Mouse (Mus musculus) left cerebral cortex, postnatal 4 days (tissue): ENCODE measurements at regions not wholly inside any gene's neighbourhood (a gene's known extent, or its start where the extent isn't known, plus 50 kb on each side); places are given as distances from the start of the nearest gene placed in this dataset.
"Not testable (repeated sequence)": the region's sequence is repeated elsewhere in the genome, so short reads cannot be mapped to it uniquely, and the experiment has no call there.

Source experiments
- DNase-seq: peaks from one replicate; pipeline ENCODE4 v3.0.0-alpha.2; 2022
- intact Hi-C: fragments of 180-260 bp; cut with DNase I; formaldehyde crosslinking; loops from one replicate; pipeline ENCODE4 v1.15.1; 2025

GRCm38 (mm10) chr9:9606322-9606721, 367.4 kb upstream of the Arhgap42 start:
- no peak for DNase-seq
- intact Hi-C loops = no loop called here

GRCm38 (mm10) chr9:9591263-9591662, 352.4 kb upstream of the Arhgap42 start:
- intact Hi-C loops = no loop called here
- no peak for DNase-seq

DNA sequence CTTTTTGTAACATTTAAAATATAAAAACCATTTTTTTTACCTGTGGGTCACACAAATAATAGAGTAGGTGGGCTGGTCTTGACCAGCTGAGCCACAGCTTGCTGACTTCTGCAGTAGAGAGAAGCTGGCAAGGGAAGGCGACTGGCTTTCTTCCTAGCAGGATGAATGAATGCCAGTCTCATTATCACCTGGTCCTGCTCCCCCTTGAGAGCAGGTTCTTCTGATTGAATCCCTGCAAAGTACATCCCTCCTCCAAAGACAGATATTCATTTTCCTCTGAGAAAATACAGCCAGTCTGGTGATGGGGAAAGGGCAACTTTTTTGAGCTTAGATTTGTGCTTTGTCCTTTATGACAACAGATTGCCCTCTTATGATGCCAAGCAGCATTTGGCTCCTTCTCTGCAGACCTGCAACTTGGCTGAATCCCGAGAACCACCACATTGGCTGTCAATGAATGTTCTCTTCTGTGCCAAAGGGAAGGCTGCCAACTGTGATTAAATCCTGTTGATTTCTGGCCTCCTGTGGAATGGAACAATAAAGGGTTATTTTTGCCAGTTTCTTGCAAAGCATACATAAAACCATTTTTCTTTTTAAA, 344.2 kb upstream of the Arhgap42 start:
- intact Hi-C loops = no loop called here
- DNase-seq = peak; percentile 87

GRCm38 (mm10) chr9:9582301-9583010, 343.6 kb upstream of the Arhgap42 start:
- DNase-seq = peak; percentile 55
- intact Hi-C loops = no loop called here

GRCm38 (mm10) chr9:9568040-9568649, 329.2 kb upstream of the Arhgap42 start:
- no peak for DNase-seq
- intact Hi-C loops = no loop called here

DNA sequence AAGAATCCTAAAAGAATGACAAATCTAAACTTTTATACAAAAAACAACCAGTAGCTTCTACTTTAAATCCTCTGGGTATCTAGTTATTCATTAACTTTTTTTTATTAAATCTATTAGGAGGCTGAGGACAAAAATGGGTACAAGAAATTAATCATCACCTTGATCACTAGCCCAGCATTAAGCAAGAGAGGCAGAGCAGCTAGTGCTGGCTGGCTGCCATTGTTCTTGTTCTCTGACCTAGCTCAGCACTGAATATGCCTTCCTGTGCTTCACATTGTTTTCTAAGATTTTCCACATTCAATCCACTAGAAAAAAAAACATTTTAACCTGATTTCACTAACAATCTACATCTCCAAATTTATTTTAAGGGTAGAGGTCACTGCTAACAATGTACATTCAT, 325.6 kb upstream of the Arhgap42 start:
- intact Hi-C loops = no loop called here
- peak; percentile 16 for DNase-seq

GRCm38 (mm10) chr9:9548657-9549056, 309.8 kb upstream of the Arhgap42 start:
- DNase-seq = no peak
- intact Hi-C loops = no loop called here

DNA sequence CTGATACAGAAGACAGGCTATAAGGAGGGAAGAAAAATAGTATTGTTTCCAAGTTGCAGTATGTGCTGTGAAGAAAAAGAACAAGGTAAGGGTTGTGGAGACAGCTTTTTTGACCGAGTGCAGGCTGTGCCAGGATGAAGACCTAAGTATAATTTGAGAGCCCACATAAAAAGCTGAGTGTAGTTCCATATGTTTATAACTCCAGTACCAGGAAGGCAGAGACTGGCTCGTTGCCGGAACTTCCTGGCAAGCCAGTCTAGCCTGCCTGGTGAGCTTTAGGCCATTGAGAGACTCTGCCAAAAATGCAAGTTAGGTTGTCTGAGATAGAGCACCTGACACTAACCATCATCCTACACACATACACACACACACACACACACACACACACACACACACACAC, 308.7 kb upstream of the Arhgap42 start:
- intact Hi-C loops = no loop called here
- DNase-seq = peak; percentile 31

- DNase-seq = no peak
- intact Hi-C loops = no loop called here
Observed at GRCm38 (mm10) chr9:9547121-9547520, 308.2 kb upstream of the Arhgap42 start.

GRCm38 (mm10) chr9:9500345-9500744, 261.4 kb upstream of the Arhgap42 start:
- DNase-seq = no peak
- intact Hi-C loops = no loop called here

GRCm38 (mm10) chr9:9493594-9494182, 254.8 kb upstream of the Arhgap42 start:
- intact Hi-C loops = no loop called here
- DNase-seq = no peak

GRCm38 (mm10) chr9:9477145-9477544, 238.2 kb upstream of the Arhgap42 start:
- intact Hi-C loops = no loop called here
- DNase-seq = no peak

GRCm38 (mm10) chr9:9475009-9475744, 236.3 kb upstream of the Arhgap42 start:
- peak; percentile 4 for DNase-seq
- intact Hi-C loops = no loop called here

GRCm38 (mm10) chr9:9444213-9444612, 205.3 kb upstream of the Arhgap42 start:
- intact Hi-C loops = no loop called here
- no peak for DNase-seq

- intact Hi-C loops = no loop called here
Observed at GRCm38 (mm10) chr9:9420326-9420725, 181.4 kb upstream of the Arhgap42 start.

GRCm38 (mm10) chr9:9412460-9413181, 173.7 kb upstream of the Arhgap42 start:
- intact Hi-C loops = no loop called here

More at GRCm38 (mm10) chr9:9420326-9420725, 181.4 kb upstream of the Arhgap42 start:
- DNase-seq = no peak

DNA sequence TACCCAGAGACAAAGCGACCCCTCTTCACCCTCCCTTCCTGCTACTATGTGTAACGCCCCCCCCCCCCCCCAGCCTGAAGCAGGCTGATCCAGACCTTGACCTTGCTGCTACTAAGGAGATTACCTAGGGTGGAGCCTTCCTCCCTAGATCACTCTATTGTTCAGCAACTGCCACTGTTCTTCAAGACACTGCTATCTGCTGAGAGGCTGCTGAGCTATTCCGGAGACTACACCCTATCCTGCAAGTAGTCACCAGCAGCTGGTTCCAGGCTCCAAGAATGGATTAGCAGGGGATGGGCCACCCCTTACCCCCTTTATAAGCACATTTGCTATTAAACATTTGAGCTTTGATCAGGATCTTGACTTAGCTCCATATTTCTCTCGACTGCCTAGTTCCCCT, 155.3 kb upstream of the Arhgap42 start:
- DNase-seq, intact Hi-C loops: not testable (repeated sequence)

More at GRCm38 (mm10) chr9:9412460-9413181, 173.7 kb upstream of the Arhgap42 start:
- DNase-seq = peak; percentile 9

DNA sequence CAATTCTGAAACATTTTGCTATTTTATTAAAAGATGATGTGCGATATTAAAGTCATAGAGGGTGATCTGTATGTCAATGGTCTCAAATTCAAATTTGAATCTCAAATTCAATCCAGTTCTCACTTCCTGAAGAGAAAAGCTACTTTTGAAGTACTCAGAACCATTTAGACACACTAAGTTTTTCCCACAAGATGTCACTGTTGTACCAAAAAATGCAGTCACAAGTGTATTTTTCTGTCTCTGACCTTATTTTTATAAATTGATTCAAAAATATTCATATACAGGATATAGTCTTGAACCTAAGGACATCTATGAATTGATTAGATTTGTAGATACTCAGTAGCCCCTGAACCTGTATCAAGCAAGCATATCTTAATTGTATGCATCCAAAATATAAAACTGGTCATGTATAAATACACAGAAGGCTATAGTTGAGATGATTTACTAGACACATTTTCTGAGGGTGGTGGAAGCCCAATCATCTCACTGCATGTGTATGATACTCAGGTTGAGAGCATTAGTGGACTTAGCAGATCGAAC, 137.8 kb upstream of the Arhgap42 start:
- intact Hi-C loops = loop anchor here (5.0 kb wide), 1 partner anchor 1531 kb away; no protein-coding TSS in a partner anchor
- DNase-seq = no peak

GRCm38 (mm10) chr9:9375304-9375904, 136.5 kb upstream of the Arhgap42 start:
- intact Hi-C loops = loop anchor here (2.0 to 5.0 kb wide), 2 partner anchors 675 to 1532 kb away; no protein-coding TSS in a partner anchor
- peak; percentile 75 for DNase-seq
